ENCODE assay signal across 17 mouse cellular contexts in genomic region chr1:54808401-54809097, GRCm38 (mm10).
"Had no signal": no experiment of that assay in that cellular context is flagged by ENCODE, and none has a peak within 500 bp of the region (broad histone marks: within the 10 kb centered on the region; RNA-seq: fewer than 3 reads in every experiment).

No protein-coding gene starts in this region.

- H3K27me3 ChIP-seq: liver, embryonic 15.5 days; lung, embryonic 15.5 days; midbrain, embryonic 12.5 days; midbrain, embryonic 15.5 days; neural tube, embryonic 12.5 days; stomach, embryonic 15.5 days had no signal

- H3K36me3 ChIP-seq: liver, embryonic 15.5 days; lung, embryonic 15.5 days; midbrain, embryonic 12.5 days; midbrain, embryonic 15.5 days; neural tube, embryonic 12.5 days; stomach, embryonic 15.5 days had no signal

- DNase-seq: liver, postnatal 0 days; lung, adult 2 months; lung, postnatal 14 days; lung, postnatal 36 days; right cerebral cortex, postnatal 14 days; thymus, adult 2 months; thymus, postnatal 36 days had no signal

- H3K27ac ChIP-seq: liver, embryonic 15.5 days; lung, embryonic 15.5 days; macrophage; midbrain, embryonic 12.5 days; midbrain, embryonic 15.5 days; neural tube, embryonic 12.5 days; stomach, embryonic 15.5 days; stomach, postnatal 0 days had no signal

- H3K9me3 ChIP-seq: liver, embryonic 15.5 days; lung, embryonic 15.5 days; megakaryocyte, embryonic 14.5 days; midbrain, embryonic 12.5 days; midbrain, embryonic 15.5 days; neural tube, embryonic 12.5 days; stomach, embryonic 15.5 days had no signal

- H3K4me2 ChIP-seq: liver, embryonic 15.5 days; lung, embryonic 15.5 days; midbrain, embryonic 12.5 days; midbrain, embryonic 15.5 days; neural tube, embryonic 12.5 days; stomach, embryonic 15.5 days had no signal

- H3K9ac ChIP-seq: liver, embryonic 15.5 days; liver, postnatal 0 days; lung, embryonic 15.5 days; midbrain, embryonic 12.5 days; midbrain, embryonic 15.5 days; neural tube, embryonic 12.5 days; stomach, embryonic 15.5 days had no signal

- H3K4me1 ChIP-seq: midbrain, embryonic 12.5 days; midbrain, embryonic 15.5 days; neural tube, embryonic 12.5 days; stomach, embryonic 15.5 days had no signal

- H3K4me3 ChIP-seq: liver, embryonic 15.5 days; lung, embryonic 15.5 days; megakaryocyte, embryonic 14.5 days; midbrain, embryonic 12.5 days; midbrain, embryonic 15.5 days; neural tube, embryonic 12.5 days; stomach, embryonic 15.5 days had no signal

- ATAC-seq: liver, postnatal 0 days; lung, postnatal 0 days; midbrain, embryonic 15.5 days had no signal
